Mouse (Mus musculus): Measurements from ENCODE around the gene Gm19668. TPM values are rescaled to one million over a fixed set of nuclear protein-coding genes. Genes with fewer than 3 reads are reported as not detected.
"Not testable (repeated sequence)": the region's sequence is repeated elsewhere in the genome, so short reads cannot be mapped to it uniquely, and the experiment has no call there.

Gene Gm19668
- polyA plus RNA-seq, 1 experiment from 2014 or later: not detected

DNA sequence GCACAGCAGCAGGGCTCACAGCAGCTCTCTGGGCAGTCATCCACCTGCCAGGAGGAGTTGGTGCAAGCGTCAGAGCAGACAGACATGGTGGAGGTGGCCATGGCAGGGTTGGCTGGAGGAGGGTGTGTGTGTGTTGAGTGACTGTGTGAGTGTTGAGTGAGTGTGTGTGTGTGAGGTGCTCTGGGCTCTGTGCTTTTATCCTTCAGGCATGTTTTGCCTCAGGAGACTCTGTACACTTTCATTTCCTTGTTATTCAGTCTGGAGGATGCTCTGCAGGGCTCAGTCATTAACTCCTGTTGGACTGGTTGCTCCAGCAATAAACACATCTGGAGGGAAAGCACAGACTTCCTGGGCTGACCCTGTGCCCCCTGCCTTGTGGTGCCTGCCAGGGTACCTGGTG, 47.7 kb downstream of the Gm19668 start, which contains the start of gene Gm9736:
TSS of gene Gm9736 (minus strand) at position 101 of the 400 bp plus-strand sequence.
- 70% methylated on average over 1 of the region's 1 CpGs for WGBS
- not testable (repeated sequence) for H3K4me3 ChIP-seq (ENCODE audit: low read depth, low read length); ATAC-seq (ENCODE audit: low FRiP score); H3K27ac ChIP-seq (ENCODE audit: low read depth, low read length); H3K9me3 ChIP-seq (ENCODE audit: control insufficient read depth, low read length); H3K36me3 ChIP-seq (ENCODE audit: control insufficient read depth, insufficient read depth, low read length); H3K27me3 ChIP-seq (ENCODE audit: control insufficient read depth, insufficient read depth, low read length); H3K9ac ChIP-seq (ENCODE audit: low read length); DNase-seq (ENCODE audit: low spot score, missing footprints); H3K4me1 ChIP-seq (ENCODE audit: control insufficient read depth, insufficient read depth, low read length); H3K4me2 ChIP-seq

DNA sequence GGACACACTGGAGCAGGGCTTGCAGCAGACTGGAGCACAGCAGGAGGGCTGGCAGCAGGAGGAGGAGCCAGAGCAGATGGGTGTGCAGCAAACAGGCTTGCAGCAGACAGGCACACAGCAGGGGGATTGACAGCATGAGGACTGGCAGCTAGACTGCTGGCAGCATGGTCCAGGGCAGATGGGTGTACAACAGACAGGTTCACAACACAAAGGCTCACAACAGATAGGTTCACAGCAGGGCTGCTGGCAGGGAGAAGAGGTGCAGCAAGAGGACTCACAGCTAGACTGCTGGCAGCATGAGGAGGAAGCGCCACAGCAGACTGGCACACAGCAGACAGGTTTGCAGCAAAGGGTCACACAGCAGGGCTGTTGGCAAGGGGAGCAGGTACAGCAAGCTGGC, 48.2 kb downstream of the Gm19668 start:
- H3K36me3 ChIP-seq (ENCODE audit: control insufficient read depth, insufficient read depth, low read length); H3K4me1 ChIP-seq (ENCODE audit: control insufficient read depth, insufficient read depth, low read length); H3K27ac ChIP-seq (ENCODE audit: low read depth, low read length); H3K9ac ChIP-seq (ENCODE audit: low read length); H3K27me3 ChIP-seq (ENCODE audit: control insufficient read depth, insufficient read depth, low read length); H3K9me3 ChIP-seq (ENCODE audit: control insufficient read depth, low read length); H3K4me2 ChIP-seq; H3K4me3 ChIP-seq (ENCODE audit: low read depth, low read length); ATAC-seq (ENCODE audit: low FRiP score); DNase-seq (ENCODE audit: low spot score, missing footprints): not testable (repeated sequence)
- WGBS: 59% methylated on average over 1 of the region's 1 CpGs

Other genes with a start within 250 kb of the Gm19668 start
- 68.5 and 73.2 TPM in 2 replicates for gene Pttg1ip, start 217.4 kb downstream of the Gm19668 start, polyA plus RNA-seq (2014; fragmentation: Nextera tagmentation; extraction: Ambion mirVana)
- 338 and 353 TPM in 2 replicates for gene Sumo3, start 193.0 kb downstream of the Gm19668 start, polyA plus RNA-seq (2014; fragmentation: Nextera tagmentation; extraction: Ambion mirVana)
- gene Gm49325, start 192.9 kb downstream of the Gm19668 start, polyA plus RNA-seq (2014; fragmentation: Nextera tagmentation; extraction: Ambion mirVana): 2.4 TPM in 1 of 2 replicates, not detected in the other
- gene Ube2g2, start 176.9 kb downstream of the Gm19668 start, polyA plus RNA-seq (2014; fragmentation: Nextera tagmentation; extraction: Ambion mirVana): 42.8 and 47.6 TPM in 2 replicates
- gene Tspear, start 112.6 kb downstream of the Gm19668 start, polyA plus RNA-seq (2014; fragmentation: Nextera tagmentation; extraction: Ambion mirVana): 0.72 and 1.2 TPM in 2 replicates
- gene Gm19402, start 108.4 kb downstream of the Gm19668 start, polyA plus RNA-seq (2014; fragmentation: Nextera tagmentation; extraction: Ambion mirVana): not detected in 2 replicates
- not detected in 2 replicates for gene Gm9508, start 101.9 kb downstream of the Gm19668 start, polyA plus RNA-seq (2014; fragmentation: Nextera tagmentation; extraction: Ambion mirVana)
- gene Gm10272, start 92.5 kb downstream of the Gm19668 start, polyA plus RNA-seq (2014; fragmentation: Nextera tagmentation; extraction: Ambion mirVana): not detected in 2 replicates
- not detected in 2 replicates for gene Gm10024, start 87.7 kb downstream of the Gm19668 start, polyA plus RNA-seq (2014; fragmentation: Nextera tagmentation; extraction: Ambion mirVana)
- not detected in 2 replicates for gene Gm10142, start 83.3 kb downstream of the Gm19668 start, polyA plus RNA-seq (2014; fragmentation: Nextera tagmentation; extraction: Ambion mirVana)
- not detected in 2 replicates for gene Krtap12-1, start 78.5 kb downstream of the Gm19668 start, polyA plus RNA-seq (2014; fragmentation: Nextera tagmentation; extraction: Ambion mirVana)
- not detected in 2 replicates for gene Gm10100, start 72.6 kb downstream of the Gm19668 start, polyA plus RNA-seq (2014; fragmentation: Nextera tagmentation; extraction: Ambion mirVana)
- gene Gm18596, start 56.5 kb downstream of the Gm19668 start, polyA plus RNA-seq (2014; fragmentation: Nextera tagmentation; extraction: Ambion mirVana): not detected in 2 replicates
- gene Gm9736, start 47.8 kb downstream of the Gm19668 start, polyA plus RNA-seq (2014; fragmentation: Nextera tagmentation; extraction: Ambion mirVana): not detected in 2 replicates
- gene Gm3233, start 39.5 kb downstream of the Gm19668 start, polyA plus RNA-seq (2014; fragmentation: Nextera tagmentation; extraction: Ambion mirVana): not detected in 2 replicates
- gene Gm3238, start 27.8 kb downstream of the Gm19668 start, polyA plus RNA-seq (2014; fragmentation: Nextera tagmentation; extraction: Ambion mirVana): not detected in 2 replicates
- gene Gm7138, start 22.2 kb downstream of the Gm19668 start, polyA plus RNA-seq (2014; fragmentation: Nextera tagmentation; extraction: Ambion mirVana): not detected in 2 replicates
- gene Gm3250, start 16.6 kb downstream of the Gm19668 start, polyA plus RNA-seq (2014; fragmentation: Nextera tagmentation; extraction: Ambion mirVana): not detected in 2 replicates
- gene Gm7137, start 10.9 kb downstream of the Gm19668 start, polyA plus RNA-seq (2014; fragmentation: Nextera tagmentation; extraction: Ambion mirVana): not detected in 2 replicates
- gene Gm9639, start 4.1 kb downstream of the Gm19668 start, polyA plus RNA-seq (2014; fragmentation: Nextera tagmentation; extraction: Ambion mirVana): not detected in 2 replicates
- not detected in 2 replicates for gene Gm9507, start 12.7 kb upstream of the Gm19668 start, polyA plus RNA-seq (2014; fragmentation: Nextera tagmentation; extraction: Ambion mirVana)
- not detected in 2 replicates for gene Gm2696, start 15.5 kb upstream of the Gm19668 start, polyA plus RNA-seq (2014; fragmentation: Nextera tagmentation; extraction: Ambion mirVana)
- gene Krtap10-4, start 28.0 kb upstream of the Gm19668 start, polyA plus RNA-seq (2014; fragmentation: Nextera tagmentation; extraction: Ambion mirVana): not detected in 2 replicates
- not detected in 2 replicates for gene Krtap10-10, start 36.8 kb upstream of the Gm19668 start, polyA plus RNA-seq (2014; fragmentation: Nextera tagmentation; extraction: Ambion mirVana)
- not detected in 2 replicates for gene Gm36176, start 47.7 kb upstream of the Gm19668 start, polyA plus RNA-seq (2014; fragmentation: Nextera tagmentation; extraction: Ambion mirVana)
- gene Gm10318, start 53.7 kb upstream of the Gm19668 start, polyA plus RNA-seq (2014; fragmentation: Nextera tagmentation; extraction: Ambion mirVana): not detected in 2 replicates
- not detected in 2 replicates for gene Gm3285, start 62.8 kb upstream of the Gm19668 start, polyA plus RNA-seq (2014; fragmentation: Nextera tagmentation; extraction: Ambion mirVana)
- gene Lrrc3, start 103.4 kb upstream of the Gm19668 start, polyA plus RNA-seq (2014; fragmentation: Nextera tagmentation; extraction: Ambion mirVana): 2.7 and 2.8 TPM in 2 replicates
- 0.75 and 1.5 TPM in 2 replicates for gene Trpm2, start 171.4 kb upstream of the Gm19668 start, polyA plus RNA-seq (2014; fragmentation: Nextera tagmentation; extraction: Ambion mirVana)
- 32.3 and 36.5 TPM in 2 replicates for gene 1810043G02Rik, start 179.4 kb upstream of the Gm19668 start, polyA plus RNA-seq (2014; fragmentation: Nextera tagmentation; extraction: Ambion mirVana)
- 96.9 and 103 TPM in 2 replicates for gene Pfkl, start 210.9 kb upstream of the Gm19668 start, polyA plus RNA-seq (2014; fragmentation: Nextera tagmentation; extraction: Ambion mirVana)
- not detected in 2 replicates for gene Dnmt3l, start 242.8 kb upstream of the Gm19668 start, polyA plus RNA-seq (2014; fragmentation: Nextera tagmentation; extraction: Ambion mirVana)
- gene Aire, start 244.5 kb upstream of the Gm19668 start, polyA plus RNA-seq (2014; fragmentation: Nextera tagmentation; extraction: Ambion mirVana): 0.10 TPM in 1 of 2 replicates, not detected in the other